Mouse (Mus musculus) Patski (cell line): Measurements from ENCODE around the gene Slc22a21. TPM values are rescaled to one million over a fixed set of nuclear protein-coding genes. Genes with fewer than 3 reads are reported as not detected.
"Not testable (repeated sequence)": the region's sequence is repeated elsewhere in the genome, so short reads cannot be mapped to it uniquely, and the experiment has no call there.

Experiments
- ATAC-seq: fragments of 100-300 bp; one replicate; pipeline ENCODE4 v1.8.0; 2021
- CTCF ChIA-PET: fragments of 350-600 bp; sonication (Branson Sonifier 250); formaldehyde crosslinking; loops from one replicate; lab custom pipeline; 2022; ENCODE audit warnings: inconsistent platforms; lab: Charles Lee
- POLR2A ChIA-PET: fragments of 350-600 bp; sonication (Branson Sonifier 250); formaldehyde crosslinking; loops from one replicate; lab custom pipeline; 2022; ENCODE audit warnings: antibody characterized with exemption, inconsistent platforms; lab: Charles Lee
- DNase-seq: peaks from one replicate; pipeline ENCODE4 v3.0.0-alpha.2; 2011; ENCODE audit warnings: low read depth, low spot score
- H3K27me3 ChIP-seq: fragments of 371-371 bp; one replicate; pipeline ENCODE4 v1.5.1; 2021
- CTCF ChIP-seq: fragments of 100-300 bp; IDR thresholded peaks from one replicate; pipeline ENCODE4 v1.5.1; 2021
- in situ Hi-C: fragments of 300-500 bp; cut with MboI; formaldehyde crosslinking; loops from 3 replicates; pipeline ENCODE4 v1.11.1; 2018; ENCODE audit warnings: low pct_unique_long_range_greater_than_20kb, mixed read lengths
- polyA plus RNA-seq: library from polyadenylated mRNA; unstranded; gene quantifications from one replicate; pipeline ENCODE4 v1.2.3, GENCODE M21; 2021

Gene Slc22a21
- polyA plus RNA-seq, 1 experiment from 2014 or later = 3.4 TPM

DNA sequence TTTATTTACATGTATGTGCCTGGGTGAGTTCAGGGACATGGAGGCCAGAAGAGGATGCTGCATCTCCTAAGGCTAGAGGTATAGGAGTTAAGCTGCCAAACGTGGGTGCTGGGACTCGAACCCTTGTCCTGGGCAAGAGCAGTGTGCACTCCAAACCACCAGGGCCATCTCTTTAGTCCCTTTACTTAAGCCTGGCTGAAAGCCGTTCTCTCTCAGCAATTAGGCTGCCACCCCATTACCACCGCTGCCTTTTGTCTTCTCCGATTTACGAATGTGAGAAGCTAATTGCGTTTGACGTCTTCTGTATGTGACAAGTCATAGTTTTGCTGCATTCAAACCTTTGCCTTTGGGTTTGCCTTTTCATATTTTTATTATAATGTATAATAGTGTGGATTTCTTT lies 35.9 kb upstream of the Slc22a21 start:
- DNase-seq = no peak
- CTCF ChIA-PET = interaction anchor here (1.2 kb wide), 1 partner anchor 10 kb away, joined by 3 read pairs; no protein-coding TSS in a partner anchor
- no peaks in the 10 kb centered on the region for H3K27me3 ChIP-seq
- no peak for ATAC-seq
- in situ Hi-C loops = no loop called here
- no peak for TF ChIP-seq CTCF
- POLR2A ChIA-PET = no interaction called here

DNA sequence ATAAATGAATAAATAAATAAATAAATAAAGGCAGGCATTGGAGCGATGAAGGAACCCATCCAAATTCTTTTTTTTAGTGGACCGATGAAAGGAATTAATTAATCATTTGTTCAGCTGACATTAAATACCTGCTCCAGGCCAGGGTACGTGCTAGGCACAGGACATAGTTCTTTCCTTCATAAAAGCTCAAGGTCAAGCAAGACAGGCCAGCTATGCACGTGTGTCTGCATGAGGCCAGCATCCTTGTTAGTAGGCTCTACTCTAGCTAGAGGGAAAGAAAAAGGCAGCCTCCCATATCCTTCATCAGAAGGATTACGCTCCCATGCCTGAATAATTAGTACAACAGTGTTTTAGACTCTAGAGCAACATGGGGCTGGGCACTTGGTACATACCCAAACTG lies 32.8 kb upstream of the Slc22a21 start:
- ATAC-seq = no peak
- TF ChIP-seq CTCF = no peak
- in situ Hi-C loops = no loop called here
- no peak for DNase-seq
- ChIA-PET CTCF (interaction anchor here (1.1 to 1.8 kb wide), 2 partner anchors 11 to 41 kb away, joined by 3 to 5 read pairs; no protein-coding TSS in a partner anchor), POLR2A (no interaction called here)
- no peaks in the 10 kb centered on the region for H3K27me3 ChIP-seq

GRCm38 (mm10) chr11:54011255-54011654 lies 31.1 kb upstream of the Slc22a21 start:
- in situ Hi-C loops = no loop called here
- DNase-seq (no peak), ATAC-seq (no peak)
- POLR2A ChIA-PET = interaction anchor here (1.0 to 1.5 kb wide), 2 partner anchors 11 to 45 kb away, joined by 3 to 4 read pairs; no protein-coding TSS in a partner anchor
- no peaks in the 10 kb centered on the region for H3K27me3 ChIP-seq
- CTCF ChIA-PET = interaction anchor here (0.8 to 1.3 kb wide), 3 partner anchors 12 to 42 kb away, joined by 3 to 4 read pairs (median 3); no protein-coding TSS in a partner anchor
- no peak for TF ChIP-seq CTCF

GRCm38 (mm10) chr11:54008416-54008920 lies 28.3 kb upstream of the Slc22a21 start:
- H3K27me3 ChIP-seq = no peaks in the 10 kb centered on the region

GRCm38 (mm10) chr11:54007717-54008116 lies 27.6 kb upstream of the Slc22a21 start:
- DNase-seq (no peak), ATAC-seq (no peak)
- no peak for TF ChIP-seq CTCF
- ChIA-PET CTCF (interaction anchor here (1.3 kb wide), 1 partner anchor 44 kb away, joined by 3 read pairs; no protein-coding TSS in a partner anchor), POLR2A (interaction anchor here (1.2 kb wide), 1 partner anchor 16 kb away, joined by 3 read pairs; no protein-coding TSS in a partner anchor)
- no peaks in the 10 kb centered on the region for H3K27me3 ChIP-seq
- in situ Hi-C loops = no loop called here

More at GRCm38 (mm10) chr11:54008416-54008920, 28.3 kb upstream of the Slc22a21 start:
- POLR2A ChIA-PET = interaction anchor here (1.2 kb wide), 1 partner anchor 15 kb away, joined by 3 read pairs; no protein-coding TSS in a partner anchor
- DNase-seq = no peak
- no peak for TF ChIP-seq CTCF
- in situ Hi-C loops = no loop called here
- CTCF ChIA-PET = interaction anchor here (1.3 kb wide), 2 partner anchors 44 to 46 kb away, joined by 3 to 4 read pairs; no protein-coding TSS in a partner anchor
- ATAC-seq = no peak

DNA sequence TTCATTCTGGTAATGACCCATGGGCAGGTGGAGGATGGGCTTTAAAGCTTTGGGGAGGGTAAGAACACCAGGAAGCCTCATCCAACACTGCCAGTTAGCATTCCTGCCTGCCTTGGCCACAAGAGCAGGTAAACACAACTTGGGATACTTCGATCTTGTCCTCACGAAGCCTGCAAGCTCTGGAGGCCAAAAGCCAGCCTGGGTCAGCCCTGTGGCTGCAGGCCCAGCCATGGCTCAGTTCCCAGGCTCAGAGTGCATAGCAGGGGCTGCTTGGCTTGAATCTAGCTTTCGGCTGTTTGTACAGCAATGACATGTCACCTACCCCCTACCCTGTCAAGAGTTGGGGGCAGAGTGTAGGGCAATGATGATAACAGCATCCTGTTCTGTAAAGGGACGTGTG lies 26.8 kb upstream of the Slc22a21 start:
- no peak for TF ChIP-seq CTCF
- DNase-seq (no peak), ATAC-seq (no peak)
- in situ Hi-C loops = no loop called here
- POLR2A ChIA-PET = no interaction called here
- H3K27me3 ChIP-seq = no peaks in the 10 kb centered on the region
- CTCF ChIA-PET = interaction anchor here (2.0 to 2.4 kb wide), 3 partner anchors 12 to 47 kb away, joined by 7 to 9 read pairs (median 8); no protein-coding TSS in a partner anchor

DNA sequence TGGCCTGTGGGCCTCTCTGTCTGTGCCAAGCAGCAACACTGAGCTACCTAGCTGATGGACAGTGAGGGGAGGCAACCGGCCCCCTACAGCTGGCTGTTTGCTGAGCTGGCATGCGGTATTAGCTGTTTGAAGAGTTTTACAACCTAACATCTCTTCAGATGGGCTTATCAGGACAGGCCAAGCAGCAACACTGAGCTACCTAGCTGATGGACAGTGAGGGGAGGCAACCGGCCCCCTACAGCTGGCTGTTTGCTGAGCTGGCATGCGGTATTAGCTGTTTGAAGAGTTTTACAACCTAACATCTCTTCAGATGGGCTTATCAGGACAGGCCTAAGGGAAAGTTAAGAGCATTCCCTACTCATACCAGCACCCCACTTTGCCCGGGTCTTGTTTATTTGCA lies 26.2 kb upstream of the Slc22a21 start:
- CTCF ChIA-PET = interaction anchor here (0.9 to 2.4 kb wide), 6 partner anchors 9 to 49 kb away, joined by 3 to 9 read pairs (median 6); no protein-coding TSS in a partner anchor
- POLR2A ChIA-PET, H3K27me3 ChIP-seq, ATAC-seq, DNase-seq, in situ Hi-C loops: not testable (repeated sequence)

DNA sequence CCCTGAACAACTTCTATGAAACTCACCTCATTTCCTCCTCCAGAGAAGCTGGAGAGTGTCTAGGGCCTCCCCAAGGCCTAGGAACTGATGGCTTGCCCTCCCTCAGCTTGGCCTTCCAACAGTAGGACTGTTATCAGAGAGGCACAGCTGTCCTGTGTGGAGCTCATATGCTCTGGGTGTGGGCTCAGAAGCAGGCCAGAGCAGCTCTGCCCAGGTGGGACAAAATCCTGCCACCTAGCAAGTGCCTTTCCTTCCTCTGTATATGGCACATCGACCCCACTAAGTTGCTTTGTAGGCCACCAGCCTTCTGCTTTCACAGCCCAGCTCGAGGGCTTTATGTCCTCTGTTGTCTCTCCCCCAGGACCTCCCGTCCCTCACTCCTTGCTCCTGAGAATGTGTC lies 24.6 kb upstream of the Slc22a21 start:
- H3K27me3 ChIP-seq = no peaks in the 10 kb centered on the region
- CTCF ChIA-PET = interaction anchor here (1.1 to 6.8 kb wide), 5 partner anchors 14 to 85 kb away, joined by 3 to 63 read pairs (median 8); no protein-coding TSS in a partner anchor
- DNase-seq = no peak
- POLR2A ChIA-PET = interaction anchor here (0.6 to 0.9 kb wide), 2 partner anchors 13 to 60 kb away, joined by 3 read pairs; no protein-coding TSS in a partner anchor
- in situ Hi-C loops = loop anchor here (5.0 kb wide), 3 partner anchors 53 to 253 kb away; no protein-coding TSS in a partner anchor
- TF ChIP-seq CTCF = no peak
- ATAC-seq = no peak

GRCm38 (mm10) chr11:54004221-54004620 lies 24.1 kb upstream of the Slc22a21 start:
- POLR2A ChIA-PET = interaction anchor here (0.7 to 1.0 kb wide), 3 partner anchors 11 to 48 kb away, joined by 3 read pairs; no protein-coding TSS in a partner anchor
- ATAC-seq (peak; percentile 52), DNase-seq (peak; percentile 86)
- CTCF ChIA-PET = interaction anchor here (1.1 to 6.8 kb wide), 7 partner anchors 15 to 260 kb away, joined by 3 to 72 read pairs (median 9); no protein-coding TSS in a partner anchor
- no peak for TF ChIP-seq CTCF
- H3K27me3 ChIP-seq = no peaks in the 10 kb centered on the region
- in situ Hi-C loops = loop anchor here (5.0 kb wide), 3 partner anchors 53 to 253 kb away; no protein-coding TSS in a partner anchor
